Mouse (Mus musculus): ENCODE data around the gene Phf2. TPM values are rescaled to one million over a fixed set of nuclear protein-coding genes. Genes with fewer than 3 reads are reported as not detected.

Phf2 gene
- 3.5 and 3.6 TPM in 2 replicates for polyA plus RNA-seq (2015; fragmentation: Nextera tagmentation; extraction: Ambion mirVana)

- Histone ChIP-seq H3K27me3 (replicated peaks; ENCODE audit: control insufficient read depth, insufficient read depth, low read length) (no peaks in the 10 kb centered on the region), H3K4me3 (ENCODE audit: low read depth, low read length) (peak within 1 kb of the TSS; percentile 88), H3K27ac (ENCODE audit: low read depth, low read length) (peak within 1 kb of the TSS; percentile 96), H3K36me3 (ENCODE audit: control insufficient read depth, insufficient read depth) (no peaks in the 10 kb centered on the region; the same call in 1 of the 2 replicates), H3K4me2 (replicated peaks; ENCODE audit: low read depth) (peak within 1 kb of the TSS; percentile 87), H3K9ac (ENCODE audit: low read depth, low read length) (peak within 1 kb of the TSS; percentile 100), H3K4me1 (replicated peaks; ENCODE audit: control insufficient read depth, insufficient read depth, low read length) (peaks cover 19% of the 10 kb centered on the region), H3K9me3 (ENCODE audit: control insufficient read depth) (no peaks in the 10 kb centered on the region)
- WGBS: 2% methylated on average over 72 of the region's 117 CpGs
- peak; percentile 27 for ATAC-seq
- TF ChIP-seq CTCF (IDR thresholded peaks at IDR 0.05; ENCODE audit: low read depth): no peak
Measured at GRCm38 (mm10) chr13:48870771-48871731, at the start of gene Phf2. TSS of gene Phf2 (minus strand) at chr13:48871119.

DNA sequence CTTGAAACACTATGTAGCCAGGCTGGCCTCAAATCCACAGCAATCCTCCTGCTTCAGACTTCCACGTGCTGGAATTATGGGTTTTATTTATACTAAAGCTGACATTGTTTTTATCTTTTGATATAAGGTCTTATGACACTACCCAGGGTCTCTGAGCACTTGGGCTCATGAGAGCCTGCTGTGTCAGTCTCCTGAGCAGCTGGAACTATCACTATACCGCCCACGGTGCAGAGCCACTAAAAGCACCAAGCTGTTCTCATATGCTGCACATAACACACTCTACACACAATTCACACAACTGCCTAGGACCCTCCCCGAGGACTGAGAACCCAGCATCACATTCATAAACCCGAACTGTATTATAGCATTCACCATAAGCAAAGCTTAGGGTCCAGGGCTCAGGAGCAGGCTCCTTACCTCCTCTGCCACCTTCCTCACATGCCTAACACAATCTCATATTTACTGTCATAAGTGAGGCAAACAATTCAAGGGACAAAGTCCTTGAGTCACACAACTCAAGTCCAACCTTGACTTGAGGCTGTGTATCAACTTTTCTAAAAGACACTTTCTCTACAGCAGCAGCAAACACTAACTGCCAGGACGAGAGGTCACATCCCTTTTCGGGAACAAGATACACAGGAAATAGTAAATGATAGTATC lies 49.0 kb upstream of the Phf2 start:
- Histone ChIP-seq H3K9ac (ENCODE audit: low read depth, low read length) (no peak overlapping the region), H3K9me3 (ENCODE audit: control insufficient read depth) (no peaks in the 10 kb centered on the region), H3K4me3 (ENCODE audit: low read depth, low read length) (no peak overlapping the region), H3K36me3 (ENCODE audit: control insufficient read depth, insufficient read depth) (peaks cover 55% of the 10 kb centered on the region), H3K4me1 (replicated peaks; ENCODE audit: control insufficient read depth, insufficient read depth, low read length) (no peaks in the 10 kb centered on the region; the same call in 1 of the 2 replicates), H3K4me2 (replicated peaks; ENCODE audit: low read depth) (no peak overlapping the region), H3K27ac (ENCODE audit: low read depth, low read length) (peak overlapping the region; percentile 50; the same call in 1 of the 2 replicates), H3K27me3 (replicated peaks; ENCODE audit: control insufficient read depth, insufficient read depth, low read length) (no peaks in the 10 kb centered on the region)
- 64% methylated on average over 7 of the region's 7 CpGs for WGBS
- ATAC-seq: peak; percentile 74
- no peak for TF ChIP-seq CTCF (IDR thresholded peaks at IDR 0.05; ENCODE audit: low read depth)

DNA sequence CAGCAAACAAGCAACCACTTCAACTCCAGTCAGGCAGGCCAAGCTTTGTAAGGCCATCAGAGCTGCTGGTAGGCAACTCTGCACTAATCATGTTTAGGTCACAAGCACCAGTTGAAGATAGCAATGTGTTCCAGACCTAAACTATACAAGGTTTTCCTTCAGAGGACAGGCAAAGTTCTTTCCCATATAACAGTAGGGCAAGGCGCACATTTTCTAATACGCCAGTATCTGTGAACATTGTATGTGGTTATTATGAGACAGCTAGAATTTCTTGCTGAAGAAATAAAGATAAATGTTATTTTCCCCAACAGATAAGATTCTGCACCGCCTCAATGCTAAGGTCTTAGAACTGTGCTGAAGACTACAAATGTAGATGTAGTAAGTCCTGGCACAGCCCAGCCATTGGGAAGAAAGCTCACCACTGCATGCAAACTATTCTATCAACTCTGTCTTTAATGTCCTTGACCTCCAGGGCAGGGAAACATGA lies 46.2 kb upstream of the Phf2 start:
- no peak for TF ChIP-seq CTCF (IDR thresholded peaks at IDR 0.05; ENCODE audit: low read depth)
- Histone ChIP-seq H3K9ac (ENCODE audit: low read depth, low read length) (no peak overlapping the region), H3K4me2 (replicated peaks; ENCODE audit: low read depth) (no peak overlapping the region), H3K4me1 (replicated peaks; ENCODE audit: control insufficient read depth, insufficient read depth, low read length) (no peaks in the 10 kb centered on the region; the same call in 1 of the 2 replicates), H3K36me3 (ENCODE audit: control insufficient read depth, insufficient read depth) (peaks cover 61% of the 10 kb centered on the region), H3K9me3 (ENCODE audit: control insufficient read depth) (no peaks in the 10 kb centered on the region), H3K4me3 (ENCODE audit: low read depth, low read length) (no peak overlapping the region), H3K27me3 (replicated peaks; ENCODE audit: control insufficient read depth, insufficient read depth, low read length) (no peaks in the 10 kb centered on the region), H3K27ac (ENCODE audit: low read depth, low read length) (no peak overlapping the region)
- no peak for ATAC-seq
- WGBS: 76% methylated on average over 3 of the region's 3 CpGs

GRCm38 (mm10) chr13:48913680-48914079 lies 42.8 kb upstream of the Phf2 start:
- ATAC-seq: no peak
- Histone ChIP-seq H3K4me1 (replicated peaks; ENCODE audit: control insufficient read depth, insufficient read depth, low read length) (no peaks in the 10 kb centered on the region; the same call in 1 of the 2 replicates), H3K4me3 (ENCODE audit: low read depth, low read length) (no peak overlapping the region), H3K36me3 (ENCODE audit: control insufficient read depth, insufficient read depth) (peaks cover 51% of the 10 kb centered on the region), H3K4me2 (replicated peaks; ENCODE audit: low read depth) (no peak overlapping the region), H3K9ac (ENCODE audit: low read depth, low read length) (no peak overlapping the region), H3K9me3 (ENCODE audit: control insufficient read depth) (no peaks in the 10 kb centered on the region), H3K27ac (ENCODE audit: low read depth, low read length) (no peak overlapping the region), H3K27me3 (replicated peaks; ENCODE audit: control insufficient read depth, insufficient read depth, low read length) (no peaks in the 10 kb centered on the region)
- WGBS: 90% methylated on average over 1 of the region's 1 CpGs
- no peak for TF ChIP-seq CTCF (IDR thresholded peaks at IDR 0.05; ENCODE audit: low read depth)

- TF ChIP-seq CTCF (IDR thresholded peaks at IDR 0.05; ENCODE audit: low read depth): no peak
- Histone ChIP-seq H3K4me2 (replicated peaks; ENCODE audit: low read depth) (no peak overlapping the region), H3K4me1 (replicated peaks; ENCODE audit: control insufficient read depth, insufficient read depth, low read length) (no peaks in the 10 kb centered on the region; the same call in 1 of the 2 replicates), H3K9ac (ENCODE audit: low read depth, low read length) (no peak overlapping the region), H3K9me3 (ENCODE audit: control insufficient read depth) (no peaks in the 10 kb centered on the region), H3K27me3 (replicated peaks; ENCODE audit: control insufficient read depth, insufficient read depth, low read length) (no peaks in the 10 kb centered on the region), H3K36me3 (ENCODE audit: control insufficient read depth, insufficient read depth) (peaks cover 53% of the 10 kb centered on the region), H3K27ac (ENCODE audit: low read depth, low read length) (no peak overlapping the region), H3K4me3 (ENCODE audit: low read depth, low read length) (no peak overlapping the region)
- no peak for ATAC-seq
- 85% methylated on average over 3 of the region's 3 CpGs for WGBS
Measured at GRCm38 (mm10) chr13:48913141-48913540, 42.2 kb upstream of the Phf2 start.

DNA sequence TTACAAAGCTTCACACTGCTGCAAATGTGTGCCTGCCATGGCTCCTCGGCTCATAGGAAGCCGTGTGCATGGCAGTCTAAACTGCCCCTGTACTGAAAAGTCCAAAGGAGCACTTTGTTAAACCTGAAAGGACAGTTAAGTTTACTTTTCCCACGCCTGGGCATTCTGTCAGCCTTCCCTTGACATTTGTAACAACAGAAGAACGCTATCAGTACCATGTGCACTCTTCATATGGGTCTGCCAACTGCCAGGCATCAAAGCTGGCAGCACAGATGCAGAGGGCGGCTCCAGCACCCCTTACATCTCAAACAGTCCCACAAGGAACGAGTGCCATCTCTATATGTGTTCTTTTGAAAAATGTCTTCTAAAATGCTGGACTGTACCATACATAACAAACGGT lies 40.5 kb upstream of the Phf2 start:
- no peak for TF ChIP-seq CTCF (IDR thresholded peaks at IDR 0.05; ENCODE audit: low read depth)
- Histone ChIP-seq H3K4me1 (replicated peaks; ENCODE audit: control insufficient read depth, insufficient read depth, low read length) (no peaks in the 10 kb centered on the region; the same call in 1 of the 2 replicates), H3K9ac (ENCODE audit: low read depth, low read length) (no peak overlapping the region), H3K9me3 (ENCODE audit: control insufficient read depth) (no peaks in the 10 kb centered on the region), H3K27ac (ENCODE audit: low read depth, low read length) (no peak overlapping the region), H3K27me3 (replicated peaks; ENCODE audit: control insufficient read depth, insufficient read depth, low read length) (no peaks in the 10 kb centered on the region), H3K4me3 (ENCODE audit: low read depth, low read length) (no peak overlapping the region), H3K4me2 (replicated peaks; ENCODE audit: low read depth) (no peak overlapping the region), H3K36me3 (ENCODE audit: control insufficient read depth, insufficient read depth) (peaks cover 47% of the 10 kb centered on the region)
- ATAC-seq: no peak
- 70% methylated on average over 7 of the region's 7 CpGs for WGBS

Measured in intestine, postnatal 0 days (tissue).